Mouse (Mus musculus) lung, postnatal 0 days (tissue): Measurements from ENCODE around the gene Apba1. TPM values are rescaled to one million over a fixed set of nuclear protein-coding genes. Genes with fewer than 3 reads are reported as not detected.
A peak's percentile ranks its signal among the peaks of the same experiment; 100 is the strongest.

Experiments
- ATAC-seq: fragments of 200-750 bp; cut with Nextera tagmentation; 2 replicates; pipeline ENCODE4 v1.8.0; 2017; ENCODE audit warnings: moderate library complexity
- DNase-seq: peaks from one replicate; pipeline ENCODE4 v3.0.0-alpha.2; 2016; ENCODE audit warnings: low spot score
- H3K27ac ChIP-seq: fragments of 300-500 bp; sonication (generic); 2 replicates; pipeline ENCODE4 v1.5.1; 2014; ENCODE audit warnings: antibody characterized with exemption, mild to moderate bottlenecking, low read length, mixed read lengths
- H3K27me3 ChIP-seq: fragments of 300-500 bp; sonication (generic); replicated peaks from 2 replicates; pipeline ENCODE4 v1.6.1; 2014; ENCODE audit warnings: low read length, mixed read lengths; ENCODE audit not compliant: insufficient read depth
- H3K36me3 ChIP-seq: fragments of 300-500 bp; sonication (generic); 2 replicates; pipeline ENCODE4 v1.6.1; 2014; ENCODE audit warnings: low read length, mixed read lengths; ENCODE audit not compliant: insufficient read depth
- H3K4me1 ChIP-seq: fragments of 300-500 bp; sonication (generic); 2 replicates; pipeline ENCODE4 v1.6.1; 2014; ENCODE audit warnings: antibody characterized with exemption, low read depth, low read length, mixed read lengths; ENCODE audit not compliant: insufficient read depth
- H3K4me2 ChIP-seq: fragments of 300-500 bp; sonication (generic); replicated peaks from 2 replicates; pipeline ENCODE4 v1.6.1; 2014; ENCODE audit warnings: low read depth, mild to moderate bottlenecking, low read length, moderate library complexity, mixed read lengths
- H3K4me3 ChIP-seq: fragments of 300-500 bp; sonication (generic); 2 replicates; pipeline ENCODE4 v1.5.1; 2014; ENCODE audit warnings: low read depth, low read length
- H3K9ac ChIP-seq: fragments of 300-500 bp; sonication (generic); replicated peaks from 2 replicates; pipeline ENCODE4 v1.6.1; 2014; ENCODE audit warnings: low read depth, mild to moderate bottlenecking
- H3K9me3 ChIP-seq: fragments of 300-500 bp; sonication (generic); 2 replicates; pipeline ENCODE4 v1.6.1; 2016; ENCODE audit warnings: low read length, mixed read lengths
- CTCF ChIP-seq: IDR thresholded peaks from 2 replicates; pipeline ENCODE4 v1.5.1; 2016; ENCODE audit warnings: antibody characterized with exemption, mild to moderate bottlenecking
- EP300 ChIP-seq: IDR thresholded peaks from 2 replicates; pipeline ENCODE4 v1.6.1; 2016; ENCODE audit warnings: antibody characterized with exemption, mild to moderate bottlenecking, control low read depth
- WGBS: fragments of 180-500 bp; shearing (Covaris S2); extraction: QIAGEN DNeasy Blood & Tissue Kit; methylation state at CpG from one replicate; pipeline ENCODE4 v1.1.7; 2014; 5-methylcytosine and 5-hydroxymethylcytosine counted together
- polyA plus RNA-seq: library from polyadenylated mRNA; unstranded; fragments of >200 nt; fragmentation: Nextera tagmentation; extraction: Ambion mirVana; gene quantifications from 2 replicates; pipeline ENCODE4 v1.2.1, GENCODE M21; 2015

Apba1 gene
- polyA plus RNA-seq, 1 experiment from 2014 or later: 0.45 TPM

GRCm38 (mm10) chr19:23977901-23978443 lies 219.3 kb downstream of the Apba1 start:
- no peak overlapping the region for H3K4me3 ChIP-seq
- no peak for TF ChIP-seq CTCF
- TF ChIP-seq EP300: no peak
- H3K9me3 ChIP-seq: no peaks in the 10 kb centered on the region
- H3K9ac ChIP-seq: no peak overlapping the region
- peaks cover 4% of the 10 kb centered on the region; the same call in 1 of the 2 replicates for H3K4me1 ChIP-seq
- peaks cover 14% of the 10 kb centered on the region; the same call in 1 of the 2 replicates for H3K36me3 ChIP-seq
- ATAC-seq (no peak), DNase-seq (no peak)
- no peak overlapping the region for H3K4me2 ChIP-seq
- WGBS: 58% methylated on average over 6 of the region's 6 CpGs
- no peaks in the 10 kb centered on the region for H3K27me3 ChIP-seq
- no peak overlapping the region for H3K27ac ChIP-seq

GRCm38 (mm10) chr19:23980598-23980997 lies 221.9 kb downstream of the Apba1 start:
- no peaks in the 10 kb centered on the region for H3K4me1 ChIP-seq
- no peak for DNase-seq
- no peak overlapping the region for H3K4me2 ChIP-seq
- no peak for ATAC-seq
- no peak overlapping the region for H3K27ac ChIP-seq
- no peaks in the 10 kb centered on the region for H3K27me3 ChIP-seq
- peaks cover 3% of the 10 kb centered on the region; the same call in 1 of the 2 replicates for H3K36me3 ChIP-seq
- no peak overlapping the region for H3K4me3 ChIP-seq
- WGBS: 53% methylated on average over 3 of the region's 3 CpGs
- no peak overlapping the region for H3K9ac ChIP-seq
- H3K9me3 ChIP-seq: no peaks in the 10 kb centered on the region
- TF ChIP-seq EP300: no peak
- TF ChIP-seq CTCF: no peak

GRCm38 (mm10) chr19:23984186-23984585 lies 225.5 kb downstream of the Apba1 start:
- ATAC-seq: no peak
- H3K9me3 ChIP-seq: no peaks in the 10 kb centered on the region
- H3K27ac ChIP-seq: no peak overlapping the region
- H3K9ac ChIP-seq: no peak overlapping the region
- no peak overlapping the region for H3K4me3 ChIP-seq
- no peak overlapping the region for H3K4me2 ChIP-seq
- no peaks in the 10 kb centered on the region for H3K36me3 ChIP-seq
- TF ChIP-seq EP300 (no peak), CTCF (no peak)
- WGBS: 32% methylated on average over 6 of the region's 6 CpGs
- no peaks in the 10 kb centered on the region for H3K4me1 ChIP-seq
- no peaks in the 10 kb centered on the region for H3K27me3 ChIP-seq
- no peak for DNase-seq

GRCm38 (mm10) chr19:23987291-23987690 lies 228.6 kb downstream of the Apba1 start:
- Histone ChIP-seq H3K4me1 (no peaks in the 10 kb centered on the region), H3K4me3 (no peak overlapping the region), H3K27ac (no peak overlapping the region), H3K9me3 (no peaks in the 10 kb centered on the region), H3K9ac (no peak overlapping the region), H3K27me3 (no peaks in the 10 kb centered on the region), H3K4me2 (no peak overlapping the region), H3K36me3 (no peaks in the 10 kb centered on the region)
- no peak for TF ChIP-seq CTCF
- no peak; the same call in 1 of the 2 replicates for TF ChIP-seq EP300
- peak; percentile 85 for ATAC-seq
- peak; percentile 70 for DNase-seq
- WGBS: 36% methylated on average over 2 of the region's 2 CpGs

- DNase-seq: no peak
- H3K27ac ChIP-seq: no peak overlapping the region
- WGBS: 86% methylated on average over 4 of the region's 4 CpGs
Observed at GRCm38 (mm10) chr19:23988166-23988565, 229.5 kb downstream of the Apba1 start.

GRCm38 (mm10) chr19:23995766-23996399 lies 237.2 kb downstream of the Apba1 start:
- no peak for DNase-seq
- ATAC-seq: no peak
- TF ChIP-seq CTCF (no peak), EP300 (no peak)
- H3K9ac ChIP-seq: no peak overlapping the region
- no peaks in the 10 kb centered on the region for H3K36me3 ChIP-seq
- H3K27me3 ChIP-seq: no peaks in the 10 kb centered on the region
- no peaks in the 10 kb centered on the region for H3K9me3 ChIP-seq
- H3K27ac ChIP-seq: no peak overlapping the region
- no peaks in the 10 kb centered on the region; the same call in 1 of the 2 replicates for H3K4me1 ChIP-seq
- 72% methylated on average over 10 of the region's 10 CpGs for WGBS
- no peak overlapping the region for H3K4me2 ChIP-seq
- no peak overlapping the region for H3K4me3 ChIP-seq

More at GRCm38 (mm10) chr19:23988166-23988565, 229.5 kb downstream of the Apba1 start:
- no peaks in the 10 kb centered on the region for H3K9me3 ChIP-seq
- H3K4me3 ChIP-seq: no peak overlapping the region
- no peak overlapping the region for H3K9ac ChIP-seq
- no peak for TF ChIP-seq EP300
- no peak for TF ChIP-seq CTCF
- no peaks in the 10 kb centered on the region for H3K4me1 ChIP-seq
- H3K27me3 ChIP-seq: no peaks in the 10 kb centered on the region
- H3K36me3 ChIP-seq: no peaks in the 10 kb centered on the region
- no peak overlapping the region for H3K4me2 ChIP-seq
- no peak for ATAC-seq

Other genes with a start within 250 kb of the Apba1 start
- 4.3 and 6.8 TPM in 2 replicates for gene 1700028P14Rik, start 106.1 kb upstream of the Apba1 start, polyA plus RNA-seq
- 6.5 and 7.6 TPM in 2 replicates for gene Ptar1, start 71.5 kb upstream of the Apba1 start, polyA plus RNA-seq